Mouse (Mus musculus): ENCODE data around the gene Kdm5c. TPM values are rescaled to one million over a fixed set of nuclear protein-coding genes. Genes with fewer than 3 reads are reported as not detected.

Kdm5c gene
- polyA plus RNA-seq, 1 experiment from 2014 or later, result 24.7 TPM

DNA sequence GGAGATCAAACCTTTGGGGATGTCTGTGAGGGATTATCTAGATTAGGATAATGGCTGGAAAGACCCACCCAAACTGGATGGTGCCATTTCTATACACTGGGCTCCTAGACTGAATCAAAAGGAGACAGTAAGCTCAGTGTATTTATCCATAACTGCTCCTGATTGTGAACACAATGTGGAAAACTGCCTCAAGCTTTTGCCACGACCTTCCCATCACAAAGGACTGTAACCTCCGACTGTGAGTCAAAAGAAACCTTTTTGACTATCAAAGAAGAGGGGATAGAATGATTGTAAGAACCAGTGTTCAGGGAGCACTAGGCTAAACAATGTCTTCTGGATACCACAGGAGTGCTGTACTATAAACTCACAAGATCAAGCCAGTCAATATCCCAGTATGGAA, 73.4 kb downstream of the Kdm5c start:
- WGBS, result 82% methylated on average over 2 of the region's 2 CpGs
- Histone ChIP-seq H3K4me1 (replicated peaks) (no peaks in the 10 kb centered on the region), H3K27ac (no peak overlapping the region), H3K4me3 (no peak overlapping the region), H3K9me3 (replicated peaks) (no peaks in the 10 kb centered on the region), H3K36me3 (no peaks in the 10 kb centered on the region), H3K4me2 (no peak overlapping the region), H3K27me3 (peaks cover 14% of the 10 kb centered on the region), H3K9ac (no peak overlapping the region)
- no peak for ATAC-seq (replicated peaks; ENCODE audit: insufficient number of reproducible peaks, insufficient read depth, low FRiP score, low read depth)

DNA sequence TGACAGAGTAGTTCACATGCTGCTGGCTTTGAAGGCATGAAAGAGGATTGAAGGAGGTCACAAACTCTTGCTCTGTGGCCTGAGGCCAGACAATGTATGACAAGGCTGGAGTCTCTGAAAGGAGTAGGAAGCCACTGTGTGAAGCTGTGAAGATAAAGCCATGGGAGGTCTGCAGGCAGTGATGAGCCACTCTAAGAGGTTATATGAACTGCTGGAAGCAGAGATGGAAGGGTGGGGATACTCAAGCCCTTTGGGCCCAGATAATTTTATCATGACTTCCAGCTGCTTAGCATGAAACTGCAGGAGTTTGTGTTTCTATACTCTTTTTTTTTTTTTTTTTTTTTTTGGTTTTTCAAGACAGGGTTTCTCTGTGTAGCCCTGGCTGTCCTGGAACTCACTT, 74.6 kb downstream of the Kdm5c start:
- Histone ChIP-seq H3K9me3 (replicated peaks) (no peaks in the 10 kb centered on the region), H3K4me2 (no peak overlapping the region), H3K36me3 (no peaks in the 10 kb centered on the region), H3K4me1 (replicated peaks) (no peaks in the 10 kb centered on the region), H3K27ac (no peak overlapping the region), H3K4me3 (no peak overlapping the region), H3K27me3 (peaks cover 12% of the 10 kb centered on the region), H3K9ac (no peak overlapping the region)
- ATAC-seq (replicated peaks; ENCODE audit: insufficient number of reproducible peaks, insufficient read depth, low FRiP score, low read depth), result no peak

DNA sequence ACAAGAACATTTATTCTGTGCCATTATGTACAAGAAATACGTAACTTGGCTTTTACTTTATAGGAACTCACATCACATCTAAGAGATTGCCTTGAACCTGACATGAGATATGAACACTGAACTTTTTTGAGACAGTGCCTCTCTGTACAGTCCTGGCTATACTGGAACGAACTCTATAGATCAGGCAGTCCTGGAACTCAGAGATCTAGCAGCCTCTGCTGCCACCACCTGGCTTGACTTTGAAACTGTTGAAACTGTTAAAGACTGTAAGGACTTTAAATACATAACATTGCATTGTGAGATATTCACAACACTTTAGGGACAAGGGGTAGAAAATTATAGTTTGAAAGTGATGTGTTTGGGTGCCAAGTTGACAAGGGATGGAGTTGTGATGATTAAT, 75.1 kb downstream of the Kdm5c start:
- WGBS, result 54% methylated on average over 2 of the region's 2 CpGs
- no peaks in the 10 kb centered on the region for H3K4me1 ChIP-seq (replicated peaks)
- H3K4me3 ChIP-seq, result no peak overlapping the region
- H3K9me3 ChIP-seq (replicated peaks), result no peaks in the 10 kb centered on the region
- ATAC-seq (replicated peaks; ENCODE audit: insufficient number of reproducible peaks, insufficient read depth, low FRiP score, low read depth), result no peak
- no peak overlapping the region for H3K9ac ChIP-seq
- no peaks in the 10 kb centered on the region for H3K36me3 ChIP-seq
- H3K27me3 ChIP-seq, result peaks cover 12% of the 10 kb centered on the region
- no peak overlapping the region for H3K27ac ChIP-seq
- no peak overlapping the region for H3K4me2 ChIP-seq

DNA sequence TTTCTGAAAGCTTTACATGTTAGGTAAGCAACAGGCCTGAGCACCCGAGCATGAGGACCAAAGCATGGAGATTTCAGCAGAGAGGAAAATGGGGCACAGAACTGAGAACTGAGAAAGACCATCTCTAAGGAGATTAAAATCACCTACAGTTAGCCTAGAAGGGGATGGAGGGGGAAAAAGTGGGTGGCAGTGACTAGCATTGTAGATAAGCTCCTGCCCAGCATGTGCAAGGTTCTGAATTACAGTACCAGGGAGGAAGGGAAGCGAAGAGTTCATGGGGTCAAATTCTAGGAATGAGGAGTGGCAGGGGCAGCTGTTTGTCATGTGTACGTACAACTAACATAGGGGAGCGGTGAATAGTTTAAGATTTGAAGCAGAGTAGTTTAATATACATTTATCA, 87.7 kb downstream of the Kdm5c start:
- Histone ChIP-seq H3K4me3 (no peak overlapping the region), H3K9ac (no peak overlapping the region), H3K4me1 (replicated peaks) (no peaks in the 10 kb centered on the region), H3K4me2 (no peak overlapping the region), H3K27me3 (peaks cover 10% of the 10 kb centered on the region; the same call in 1 of the 2 replicates), H3K27ac (no peak overlapping the region), H3K36me3 (no peaks in the 10 kb centered on the region), H3K9me3 (replicated peaks) (no peaks in the 10 kb centered on the region)
- WGBS, result 72% methylated on average over 4 of the region's 4 CpGs
- ATAC-seq (replicated peaks; ENCODE audit: insufficient number of reproducible peaks, insufficient read depth, low FRiP score, low read depth), result no peak

DNA sequence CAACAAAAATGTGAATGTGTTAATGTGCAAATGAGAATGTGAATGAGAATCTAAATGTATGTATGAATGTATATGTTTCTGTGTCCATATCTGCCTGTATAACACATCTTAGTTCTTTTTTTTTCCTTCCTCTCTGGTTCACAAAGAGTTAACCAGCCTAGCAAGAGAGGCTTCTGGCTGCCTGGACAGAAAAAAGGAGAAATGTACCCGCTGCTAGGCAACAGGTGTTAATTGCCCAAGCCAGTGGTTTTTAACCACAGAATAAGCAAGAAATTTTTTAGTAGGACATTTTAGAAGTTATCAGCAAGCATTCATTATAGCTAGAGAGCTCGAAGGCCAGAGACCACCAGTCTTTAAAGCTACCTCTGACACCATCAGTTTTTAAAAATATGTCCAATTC, 90.0 kb downstream of the Kdm5c start:
- Histone ChIP-seq H3K4me1 (replicated peaks) (0 out of 2 replicates have a peak, but pooled peaks cover 2% of the 10 kb centered on the region), H3K27me3 (peaks cover 12% of the 10 kb centered on the region; the same call in 1 of the 2 replicates), H3K27ac (no peak overlapping the region), H3K4me3 (no peak overlapping the region), H3K36me3 (no peaks in the 10 kb centered on the region), H3K9ac (no peak overlapping the region), H3K9me3 (replicated peaks) (no peaks in the 10 kb centered on the region), H3K4me2 (no peak overlapping the region)
- 47% methylated on average over 2 of the region's 2 CpGs for WGBS
- no peak for ATAC-seq (replicated peaks; ENCODE audit: insufficient number of reproducible peaks, insufficient read depth, low FRiP score, low read depth)

DNA sequence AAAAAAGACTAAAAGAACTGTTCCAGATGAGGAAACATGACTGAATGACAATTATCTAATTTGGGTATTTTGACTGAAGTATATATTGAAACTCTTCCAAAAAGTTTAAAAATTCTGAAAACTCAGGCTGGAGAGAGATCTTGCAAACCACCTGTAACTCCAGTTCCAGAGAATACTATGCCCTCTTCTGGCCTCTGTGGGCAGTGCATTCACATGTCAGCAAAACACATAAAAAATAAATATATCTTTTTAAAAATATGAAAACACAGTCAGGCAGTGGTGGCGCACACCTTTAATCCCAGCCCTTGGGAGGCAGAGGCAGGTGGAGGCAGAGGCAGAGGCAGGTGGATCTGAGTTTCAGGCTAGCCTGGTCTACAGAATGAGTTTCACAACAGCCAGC, 90.8 kb downstream of the Kdm5c start:
- Histone ChIP-seq H3K9me3 (replicated peaks) (no peaks in the 10 kb centered on the region), H3K4me1 (replicated peaks) (0 out of 2 replicates have a peak, but pooled peaks cover 2% of the 10 kb centered on the region), H3K27ac (no peak overlapping the region), H3K4me3 (no peak overlapping the region), H3K27me3 (peaks cover 16% of the 10 kb centered on the region; the same call in 1 of the 2 replicates), H3K36me3 (no peaks in the 10 kb centered on the region), H3K4me2 (no peak overlapping the region), H3K9ac (no peak overlapping the region)
- WGBS, result 88% methylated on average over 1 of the region's 1 CpGs
- ATAC-seq (replicated peaks; ENCODE audit: insufficient number of reproducible peaks, insufficient read depth, low FRiP score, low read depth), result no peak

Other genes starting within 250 kb of the Kdm5c start
- 193 and 211 TPM in 2 replicates for gene Hsd17b10, start 231.2 kb upstream of the Kdm5c start, polyA plus RNA-seq (2015; fragmentation: Nextera tagmentation; extraction: Ambion mirVana)
- 1.6 and 1.9 TPM in 2 replicates for gene Ribc1, start 216.7 kb upstream of the Kdm5c start, polyA plus RNA-seq (2015; fragmentation: Nextera tagmentation; extraction: Ambion mirVana)
- 65.0 and 67.9 TPM in 2 replicates for gene Smc1a, start 216.6 kb upstream of the Kdm5c start, polyA plus RNA-seq (2015; fragmentation: Nextera tagmentation; extraction: Ambion mirVana)
- gene Iqsec2, start 88.8 kb upstream of the Kdm5c start, polyA plus RNA-seq (2015; fragmentation: Nextera tagmentation; extraction: Ambion mirVana), result 39.9 and 44.0 TPM in 2 replicates
- 6.7 and 8.9 TPM in 2 replicates for gene Kantr, start 94.5 kb downstream of the Kdm5c start, polyA plus RNA-seq (2015; fragmentation: Nextera tagmentation; extraction: Ambion mirVana)
- gene Tspyl2, start 109.4 kb downstream of the Kdm5c start, polyA plus RNA-seq (2015; fragmentation: Nextera tagmentation; extraction: Ambion mirVana), result 15.6 and 18.3 TPM in 2 replicates
- 2.4 and 2.7 TPM in 2 replicates for gene Gpr173, start 135.7 kb downstream of the Kdm5c start, polyA plus RNA-seq (2015; fragmentation: Nextera tagmentation; extraction: Ambion mirVana)

Measured in heart, embryonic 15.5 days (tissue).